In the genomic region with DNA sequence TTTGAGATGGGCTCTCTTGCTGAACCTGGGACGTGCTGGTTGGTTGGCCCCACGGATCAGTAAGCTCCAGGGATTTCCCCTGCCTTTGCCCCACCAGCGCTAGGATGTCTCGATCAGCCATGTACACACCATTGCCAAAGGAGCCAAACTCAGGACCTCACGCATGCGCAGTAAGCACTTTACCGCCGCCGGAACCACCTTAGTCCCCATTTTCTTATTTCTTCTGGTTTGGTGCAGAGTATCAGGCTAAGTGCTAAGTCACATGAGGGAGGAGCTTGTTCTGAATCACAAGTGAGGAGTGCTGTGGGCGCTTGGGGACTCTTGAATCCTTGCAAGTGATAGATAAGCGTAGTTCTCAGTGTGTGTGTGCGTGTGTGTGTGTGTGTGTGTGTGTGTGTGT, we compare ENCODE assay signal across 1 mouse cellular context.
TF ChIP-seq lines count a peak whose summit lies in the region.

No protein-coding gene starts in this region.

TF ChIP-seq in MEL, 35 proteins besides CTCF, POLR2A, EP300 and RAD21 (continued from another document):
- 0 out of 2 replicates have a peak, but pooled peaks have one; percentile 21 for TF ChIP-seq MYB (IDR thresholded peaks at IDR 0.05; ENCODE audit: low read depth, low read length)
- no peak for TF ChIP-seq ZKSCAN1 (IDR thresholded peaks at IDR 0.05; ENCODE audit: low read depth, low read length)
- TF ChIP-seq USF2 (IDR thresholded peaks at IDR 0.05; ENCODE audit: borderline replicate concordance in 1 of 2, insufficient read depth in 1 of 2, low read depth in 1 of 2, low read length in 2 of 2), result 0 out of 4 replicates have a peak, but pooled peaks of 1 of the 2 experiments have one; percentile 48
- no peak for TF ChIP-seq ZC3H11A (IDR thresholded peaks at IDR 0.05; ENCODE audit: low read depth, low read length)
- TF ChIP-seq UBTF (IDR thresholded peaks at IDR 0.05; ENCODE audit: borderline replicate concordance, insufficient read depth, low read depth, low read length), result no peak
- peak; percentile 72 for TF ChIP-seq TAL1 (IDR thresholded peaks at IDR 0.05; ENCODE audit: low read length)
- TF ChIP-seq TBP (IDR thresholded peaks at IDR 0.05; ENCODE audit: low read depth, low read length), result peak; percentile 87
- no peak for TF ChIP-seq JUND (IDR thresholded peaks at IDR 0.05; ENCODE audit: low read depth, low read length)
- TF ChIP-seq E2F4 (IDR thresholded peaks at IDR 0.05; ENCODE audit: borderline replicate concordance, low read depth, low read length), result peak; percentile 72; the same call in 1 of the 2 replicates
- TF ChIP-seq MAFK (IDR thresholded peaks at IDR 0.05; ENCODE audit: borderline replicate concordance, low read depth, low read length), result 0 out of 2 replicates have a peak, but pooled peaks have one; percentile 30
- TF ChIP-seq RCOR1 (IDR thresholded peaks at IDR 0.05; ENCODE audit: low read depth, low read length), result peak; percentile 71
- no peak; the same call in 1 of the 2 replicates for TF ChIP-seq ZNF384 (IDR thresholded peaks at IDR 0.05; ENCODE audit: low read depth, low read length)
- TF ChIP-seq MXI1 (IDR thresholded peaks at IDR 0.05; ENCODE audit: low read depth, low read length), result peak; percentile 76
- TF ChIP-seq GATA1 (IDR thresholded peaks at IDR 0.05; ENCODE audit: low read depth, low read length), result peak; percentile 83
- TF ChIP-seq MAX (IDR thresholded peaks at IDR 0.05; ENCODE audit: low read length), result peak; percentile 81
- peak; percentile 70 for TF ChIP-seq BHLHE40 (IDR thresholded peaks at IDR 0.05; ENCODE audit: borderline replicate concordance, low read depth, low read length)
- TF ChIP-seq GABPA (IDR thresholded peaks at IDR 0.05; ENCODE audit: low read depth, low read length), result no peak
- peak; percentile 85 for TF ChIP-seq ETS1 (IDR thresholded peaks at IDR 0.05; ENCODE audit: low read depth, low read length)
- peak; percentile 75; the same call in 1 of the 2 replicates for TF ChIP-seq CHD1 (IDR thresholded peaks at IDR 0.05; ENCODE audit: low read depth, low read length)
- peak; percentile 87 for TF ChIP-seq USF1 (IDR thresholded peaks at IDR 0.05; ENCODE audit: low read depth, low read length)
- TF ChIP-seq NELFE (IDR thresholded peaks at IDR 0.05; ENCODE audit: low read depth, low read length), result peak; percentile 78
- no peak for TF ChIP-seq MEF2A (IDR thresholded peaks at IDR 0.05; ENCODE audit: extremely low read depth, insufficient replicate concordance, low read depth, low read length, poor library complexity, severe bottlenecking)
TF ChIP-seq in MEL: peak in this region for 24.
